Mouse (Mus musculus) monocyte, adult 2 months (primary cell): Measurements from ENCODE around the gene Sirpb1b.
A peak's percentile ranks its signal among the peaks of the same experiment; 100 is the strongest.
"Not testable (repeated sequence)": the region's sequence is repeated elsewhere in the genome, so short reads cannot be mapped to it uniquely, and the experiment has no call there.

ENCODE experiments used
- DNase-seq, 2 experiments: peaks; one replicate each; pipeline ENCODE4 v3.0.0; 2022; ENCODE audit warnings: low spot score in 2 of 2, low read depth in 1 of 2

The Sirpb1b gene

GRCm38 (mm10) chr3:15574887-15575286 lies at the start of gene Sirpb1b:
TSS of gene Sirpb1b (minus strand) at chr3:15575065.
- peak in 1 of 2 experiments; percentile 22 for DNase-seq

GRCm38 (mm10) chr3:15590377-15591117 lies 15.7 kb upstream of the Sirpb1b start:
- DNase-seq: not testable (repeated sequence)

DNA sequence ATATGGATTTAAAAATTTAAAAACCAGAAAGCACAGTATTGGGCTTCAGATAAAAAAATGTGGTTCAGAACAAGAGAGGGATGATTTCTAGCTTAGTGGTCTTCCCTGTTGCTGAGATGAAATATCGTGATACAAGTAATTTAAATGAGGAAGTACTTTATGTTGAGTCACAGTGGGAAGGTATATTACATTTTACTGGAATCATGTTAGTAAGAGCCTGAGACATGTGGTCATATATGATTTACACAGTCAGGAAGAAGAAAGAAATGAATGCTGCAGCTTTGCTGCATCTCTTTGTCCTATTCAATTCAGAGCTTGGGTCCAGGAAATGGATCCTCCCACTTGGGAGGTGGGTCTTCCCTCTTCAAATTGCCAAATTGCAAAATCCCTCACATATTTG lies 11.8 kb upstream of the Sirpb1b start:
- not testable (repeated sequence) for DNase-seq

DNA sequence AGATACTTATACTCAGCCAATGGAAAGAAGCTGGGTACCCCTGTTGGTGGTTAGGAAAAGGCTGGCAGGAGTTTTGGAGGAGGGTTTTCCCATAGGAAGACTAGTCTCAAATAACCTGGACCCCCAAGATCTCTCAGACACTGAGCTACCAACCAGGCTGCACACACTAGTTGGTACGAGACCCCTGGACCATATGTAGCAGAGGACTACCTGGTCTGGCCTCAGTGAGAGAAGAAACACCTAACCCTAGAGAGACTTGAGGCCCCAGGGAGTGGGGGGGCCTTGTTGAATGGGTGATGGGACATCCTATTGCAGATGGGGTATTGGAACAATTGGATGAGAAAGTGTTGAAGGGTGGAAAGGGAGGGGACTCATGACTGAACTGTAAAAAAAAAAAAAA lies 8.6 kb upstream of the Sirpb1b start:
- DNase-seq: no peak

GRCm38 (mm10) chr3:15582948-15583347 lies 8.1 kb upstream of the Sirpb1b start:
- not testable (repeated sequence) for DNase-seq

DNA sequence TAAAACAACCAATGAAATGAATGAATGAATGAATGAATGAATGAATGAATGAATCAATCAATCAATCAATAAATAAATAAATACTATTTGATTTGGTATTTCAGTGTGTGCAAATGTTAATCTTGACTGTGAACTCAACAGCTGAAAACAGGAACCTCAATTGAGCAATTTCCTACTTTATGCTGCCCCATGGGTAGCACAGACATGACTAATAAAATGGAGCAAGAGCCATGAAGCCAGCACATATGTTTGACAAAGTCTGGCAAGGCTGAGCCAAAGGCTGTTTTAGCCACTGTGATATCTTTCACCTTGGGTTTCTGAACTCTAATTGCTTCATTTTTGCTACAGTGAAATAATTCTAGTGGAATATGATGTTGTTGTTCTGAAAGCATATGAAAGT lies 1.6 kb upstream of the Sirpb1b start:
- DNase-seq: peak; percentile 49 to 64

DNA sequence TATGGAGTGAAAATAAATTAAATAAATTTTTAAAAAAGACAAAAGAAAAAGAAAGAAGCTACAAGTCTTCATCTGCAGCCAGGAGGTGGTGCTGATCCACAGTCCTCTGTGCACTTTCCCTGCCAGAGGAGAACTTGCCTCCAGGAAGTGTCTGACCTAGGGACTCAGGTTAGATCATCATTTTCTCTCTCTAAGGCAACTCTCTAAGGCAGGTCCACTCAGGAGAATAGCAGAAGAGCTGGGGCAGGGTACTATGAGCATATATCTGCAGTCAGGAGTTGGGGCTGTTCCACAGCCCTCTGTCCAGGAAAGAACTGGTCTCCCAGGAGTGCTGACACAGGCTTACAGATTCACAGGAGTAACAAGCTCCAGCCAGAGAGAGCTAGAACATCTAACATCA lies 46.3 kb downstream of the Sirpb1b start:
- no peak for DNase-seq

DNA sequence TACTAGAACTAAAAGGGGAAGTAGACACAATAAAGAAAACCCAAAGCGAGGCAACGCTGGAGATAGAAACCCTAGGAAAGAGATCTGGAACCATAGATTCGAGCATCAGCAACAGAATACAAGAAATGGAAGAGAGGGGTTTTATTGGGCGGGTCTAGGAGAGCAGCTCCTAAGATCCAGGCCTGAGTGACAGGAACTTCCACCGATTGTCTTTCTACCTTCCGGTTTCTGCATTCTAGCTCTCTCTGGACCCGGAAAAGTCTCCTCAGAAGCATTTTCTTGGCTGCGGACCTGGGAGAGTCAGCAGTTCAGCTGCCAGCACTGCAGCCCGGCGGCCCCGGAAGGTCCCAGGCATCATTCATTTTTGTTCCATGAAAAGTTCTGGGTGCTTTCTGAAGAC lies 61.3 kb downstream of the Sirpb1b start:
- not testable (repeated sequence) for DNase-seq

GRCm38 (mm10) chr3:15507792-15508321 lies 67.0 kb downstream of the Sirpb1b start:
- not testable (repeated sequence) for DNase-seq

DNA sequence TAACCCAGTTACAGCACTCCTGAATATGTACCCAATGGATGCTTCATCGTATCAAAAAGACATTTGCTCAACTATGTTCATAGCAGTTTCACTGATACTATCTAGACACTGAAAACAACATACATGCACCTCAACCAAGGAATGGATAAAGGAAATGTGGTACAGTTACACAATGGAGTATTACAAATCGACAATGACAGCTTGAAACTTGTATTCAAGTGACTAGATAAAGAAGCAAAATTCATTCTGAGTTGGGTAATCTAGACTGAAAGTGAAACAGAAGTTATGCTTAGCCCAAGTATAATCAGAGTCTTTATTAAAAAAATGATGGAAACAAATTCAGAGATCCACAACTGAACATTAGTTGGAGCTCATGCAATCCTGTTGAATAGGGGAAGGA lies 100.0 kb downstream of the Sirpb1b start:
- DNase-seq: not testable (repeated sequence)

DNA sequence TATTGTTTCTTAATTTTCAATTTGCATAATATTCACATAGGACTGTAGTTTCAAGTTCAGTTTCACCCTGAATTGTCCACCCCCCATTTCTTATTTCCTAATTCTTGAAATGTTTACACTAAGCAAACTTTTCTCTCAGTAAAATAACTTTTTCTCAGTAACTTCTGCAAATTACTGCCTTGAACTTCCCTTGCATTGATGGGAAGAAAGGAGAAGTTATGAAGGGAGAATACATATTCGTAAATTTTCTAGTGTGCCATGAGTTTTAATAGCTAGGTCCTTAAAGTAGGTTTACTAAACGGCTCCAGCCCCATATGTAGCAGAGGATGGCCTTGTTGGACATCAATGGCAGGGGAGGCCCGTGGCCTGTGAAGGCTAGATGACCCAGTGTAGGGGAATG lies 104.7 kb downstream of the Sirpb1b start:
- DNase-seq: not testable (repeated sequence)
